Mouse (Mus musculus): ENCODE results near the gene Tbrg1. TPM values are rescaled to one million over a fixed set of nuclear protein-coding genes. Genes with fewer than 3 reads are reported as not detected.

Tbrg1 gene
- polyA plus RNA-seq, 1 experiment from 2014 or later, result 182 TPM

DNA sequence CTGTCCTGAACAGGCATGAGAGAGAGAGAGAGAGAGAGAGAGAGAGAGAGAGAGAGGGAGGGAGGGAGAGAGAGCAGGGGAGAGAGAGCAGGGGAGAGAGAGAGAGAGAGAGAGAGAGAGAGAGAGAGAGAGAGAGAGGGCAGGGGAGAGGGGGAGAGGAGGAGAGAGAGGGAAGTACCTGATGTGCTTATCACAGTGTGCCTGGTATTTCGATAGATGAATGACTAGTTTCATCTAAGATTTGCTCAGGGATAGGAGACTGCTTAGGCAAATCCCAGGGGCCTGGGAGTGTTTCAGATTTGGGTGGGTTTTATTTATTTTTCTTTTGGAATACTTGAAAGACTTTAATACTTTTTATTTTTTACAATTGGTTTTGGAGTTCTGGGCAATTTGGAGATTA lies 6.1 kb upstream of the Tbrg1 start:
- Histone ChIP-seq H3K9ac (no peak overlapping the region), H3K4me3 (no peak overlapping the region), H3K4me1 (peaks cover 6% of the 10 kb centered on the region; the same call in 1 of the 2 replicates), H3K9me3 (no peaks in the 10 kb centered on the region), H3K36me3 (no peaks in the 10 kb centered on the region), H3K27ac (no peak overlapping the region), H3K27me3 (no peaks in the 10 kb centered on the region), H3K4me2 (no peak overlapping the region)
- ATAC-seq (ENCODE audit: insufficient number of reproducible peaks, insufficient read depth, low FRiP score, low TSS enrichment, low read depth), result no peak
- 69% methylated on average over 1 of the region's 1 CpGs for WGBS

DNA sequence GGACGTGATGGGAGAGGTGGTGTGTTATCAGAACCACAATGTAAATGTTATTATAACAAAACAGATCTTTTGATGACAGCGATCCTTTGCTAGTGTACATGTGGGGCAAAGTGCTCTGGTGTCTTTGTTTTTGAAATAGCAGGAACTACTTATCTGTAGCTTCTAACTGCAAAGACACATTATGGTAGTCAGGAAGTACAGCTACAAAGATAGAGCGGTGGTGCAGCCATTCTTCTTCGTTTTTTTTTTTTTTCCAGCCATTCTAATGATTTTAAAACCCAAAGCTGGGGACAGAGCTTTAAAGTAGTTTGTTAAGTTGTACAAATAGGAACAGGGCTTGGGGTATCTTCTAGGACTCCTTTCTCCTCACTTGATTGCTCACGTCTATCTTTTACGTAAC lies 2.3 kb upstream of the Tbrg1 start:
- Histone ChIP-seq H3K9me3 (no peaks in the 10 kb centered on the region), H3K36me3 (peaks cover 2% of the 10 kb centered on the region), H3K27ac (no peak overlapping the region), H3K4me3 (no peak overlapping the region), H3K27me3 (no peaks in the 10 kb centered on the region), H3K4me1 (peaks cover 8% of the 10 kb centered on the region; the same call in 1 of the 2 replicates), H3K4me2 (no peak overlapping the region), H3K9ac (no peak overlapping the region)
- no peak for ATAC-seq (ENCODE audit: insufficient number of reproducible peaks, insufficient read depth, low FRiP score, low TSS enrichment, low read depth)
- 84% methylated on average over 6 of the region's 6 CpGs for WGBS

DNA sequence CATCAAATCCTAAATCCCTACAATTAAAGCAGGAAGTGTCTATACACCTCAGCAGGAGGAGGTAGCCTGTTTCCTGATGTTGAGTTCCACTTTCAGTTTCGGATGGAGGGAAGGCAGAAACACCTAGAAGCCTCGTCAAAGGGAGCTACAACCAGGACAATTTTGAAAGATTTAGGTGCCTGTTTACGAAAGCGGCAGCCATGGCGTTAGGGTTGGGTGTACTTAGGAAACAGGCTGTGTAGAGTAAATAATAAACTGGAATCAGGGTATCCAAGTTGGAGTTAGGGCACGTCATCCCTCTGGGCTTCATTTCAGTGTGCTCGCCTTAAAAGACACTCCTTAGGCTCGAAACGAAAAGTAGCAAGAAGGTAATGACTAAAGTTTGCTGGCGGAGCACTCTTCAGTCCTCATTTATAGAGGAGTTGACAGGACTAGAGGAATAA lies 652 bp downstream of the Tbrg1 start:
- H3K9ac ChIP-seq, result peak overlapping the region; percentile 87
- H3K4me1 ChIP-seq, result peaks cover 5% of the 10 kb centered on the region; the same call in 1 of the 2 replicates
- WGBS, result 1% methylated on average over 10 of the region's 10 CpGs
- H3K27ac ChIP-seq, result peak overlapping the region; percentile 93
- H3K4me3 ChIP-seq, result peak overlapping the region; percentile 75
- H3K27me3 ChIP-seq, result no peaks in the 10 kb centered on the region
- no peaks in the 10 kb centered on the region for H3K9me3 ChIP-seq
- H3K36me3 ChIP-seq, result peaks cover 29% of the 10 kb centered on the region
- H3K4me2 ChIP-seq, result peak overlapping the region; percentile 76
- no peak for ATAC-seq (ENCODE audit: insufficient number of reproducible peaks, insufficient read depth, low FRiP score, low TSS enrichment, low read depth)

DNA sequence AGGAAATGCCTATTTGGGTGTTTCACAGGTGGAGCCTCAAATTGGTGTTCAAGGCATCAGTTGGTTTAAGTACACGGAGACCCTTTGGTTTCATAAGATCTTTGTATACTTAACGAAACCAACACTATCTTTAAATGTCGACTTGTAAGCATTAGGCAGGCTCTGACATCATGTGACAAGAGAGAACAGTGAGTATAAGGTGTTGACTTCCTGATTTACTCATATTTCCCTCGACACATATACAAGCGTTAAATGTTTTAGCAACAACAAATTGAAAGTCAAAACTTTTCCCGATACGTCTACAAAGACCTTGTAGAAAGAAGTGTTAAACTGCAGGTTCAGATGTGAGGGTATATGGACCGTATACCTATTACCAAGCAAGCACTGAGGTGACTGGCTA lies 1.2 kb downstream of the Tbrg1 start:
- Histone ChIP-seq H3K27ac (no peak overlapping the region; the same call in 1 of the 2 replicates), H3K9ac (peak overlapping the region; percentile 87), H3K4me1 (peaks cover 5% of the 10 kb centered on the region; the same call in 1 of the 2 replicates), H3K27me3 (no peaks in the 10 kb centered on the region), H3K9me3 (no peaks in the 10 kb centered on the region), H3K4me2 (peak overlapping the region; percentile 76), H3K36me3 (peaks cover 34% of the 10 kb centered on the region), H3K4me3 (peak overlapping the region; percentile 75)
- ATAC-seq (ENCODE audit: insufficient number of reproducible peaks, insufficient read depth, low FRiP score, low TSS enrichment, low read depth), result no peak
- WGBS, result 67% methylated on average over 8 of the region's 8 CpGs

DNA sequence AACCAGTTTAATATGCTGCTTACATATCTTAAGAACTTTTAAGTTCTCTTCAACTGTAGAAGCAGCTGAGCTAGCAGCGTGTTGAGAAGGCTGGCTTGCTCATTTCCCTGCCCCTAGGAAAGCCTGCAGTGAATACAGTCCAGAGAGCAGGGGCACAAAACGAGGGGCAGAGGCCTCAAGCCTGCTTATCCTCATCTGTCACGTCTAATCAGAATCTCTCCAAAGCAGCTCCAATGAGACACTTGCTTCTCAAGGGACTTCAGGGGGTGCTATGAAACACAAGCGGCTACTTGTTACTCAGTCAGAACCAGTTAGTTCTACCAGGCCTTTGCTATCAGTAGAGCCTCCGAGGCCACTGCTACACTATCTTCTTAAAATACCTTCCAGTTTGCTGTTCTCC lies 3.3 kb downstream of the Tbrg1 start:
- ATAC-seq (ENCODE audit: insufficient number of reproducible peaks, insufficient read depth, low FRiP score, low TSS enrichment, low read depth), result no peak
- no peak overlapping the region for H3K9ac ChIP-seq
- H3K27ac ChIP-seq, result no peak overlapping the region
- H3K9me3 ChIP-seq, result no peaks in the 10 kb centered on the region
- peaks cover 5% of the 10 kb centered on the region; the same call in 1 of the 2 replicates for H3K4me1 ChIP-seq
- H3K4me3 ChIP-seq, result no peak overlapping the region
- peaks cover 55% of the 10 kb centered on the region for H3K36me3 ChIP-seq
- H3K4me2 ChIP-seq, result no peak overlapping the region
- H3K27me3 ChIP-seq, result no peaks in the 10 kb centered on the region
- WGBS, result 77% methylated on average over 5 of the region's 5 CpGs

DNA sequence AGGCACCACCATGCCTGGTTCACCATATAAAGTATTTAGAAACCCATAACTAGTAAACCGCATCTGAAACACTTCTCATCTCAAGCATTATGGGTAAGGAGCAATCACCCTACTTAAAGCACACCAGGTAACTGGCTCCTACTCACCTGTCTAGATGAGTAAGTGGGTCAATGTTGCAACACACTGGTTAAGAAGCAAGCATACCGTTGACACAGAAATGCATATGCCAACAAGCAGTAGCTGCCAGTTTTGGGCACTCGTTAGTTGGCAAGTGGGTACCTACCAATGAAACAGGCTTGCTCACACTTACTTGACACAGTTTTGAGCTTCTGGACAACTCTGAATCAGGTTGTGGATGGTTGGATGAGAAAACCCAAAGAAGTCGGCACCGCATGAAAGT lies 6.5 kb downstream of the Tbrg1 start:
- H3K4me1 ChIP-seq, result no peaks in the 10 kb centered on the region
- no peak overlapping the region for H3K9ac ChIP-seq
- no peak for ATAC-seq (ENCODE audit: insufficient number of reproducible peaks, insufficient read depth, low FRiP score, low TSS enrichment, low read depth)
- H3K27me3 ChIP-seq, result no peaks in the 10 kb centered on the region
- peaks cover 80% of the 10 kb centered on the region for H3K36me3 ChIP-seq
- H3K4me2 ChIP-seq, result no peak overlapping the region
- no peaks in the 10 kb centered on the region for H3K9me3 ChIP-seq
- H3K4me3 ChIP-seq, result no peak overlapping the region
- WGBS, result 97% methylated on average over 5 of the region's 5 CpGs
- H3K27ac ChIP-seq, result no peak overlapping the region

DNA sequence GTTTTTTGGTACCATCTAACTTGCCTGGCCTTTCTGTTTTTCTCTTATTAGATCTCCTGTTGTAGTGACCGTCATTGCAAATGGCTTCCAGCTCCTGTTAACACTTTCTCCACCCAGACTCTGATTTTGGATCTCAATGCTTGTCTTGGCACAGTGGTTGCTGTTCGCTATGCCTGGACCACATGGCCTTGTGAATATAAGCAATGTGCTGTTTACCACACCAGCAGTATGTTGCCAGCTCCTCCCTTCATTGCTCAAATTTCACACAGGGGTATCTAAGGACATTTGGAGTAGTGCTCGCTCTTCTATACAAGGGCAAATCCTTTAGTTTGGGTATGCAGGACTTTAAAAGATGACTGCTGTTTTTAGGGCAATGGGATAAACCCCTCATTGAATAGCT lies 10.9 kb downstream of the Tbrg1 start:
- ATAC-seq (ENCODE audit: insufficient number of reproducible peaks, insufficient read depth, low FRiP score, low TSS enrichment, low read depth), result no peak
- Histone ChIP-seq H3K27ac (no peak overlapping the region), H3K4me3 (no peak overlapping the region), H3K4me1 (no peaks in the 10 kb centered on the region), H3K9me3 (no peaks in the 10 kb centered on the region), H3K36me3 (peaks cover 49% of the 10 kb centered on the region), H3K9ac (no peak overlapping the region), H3K27me3 (no peaks in the 10 kb centered on the region), H3K4me2 (no peak overlapping the region)
- WGBS, result 81% methylated on average over 3 of the region's 3 CpGs

DNA sequence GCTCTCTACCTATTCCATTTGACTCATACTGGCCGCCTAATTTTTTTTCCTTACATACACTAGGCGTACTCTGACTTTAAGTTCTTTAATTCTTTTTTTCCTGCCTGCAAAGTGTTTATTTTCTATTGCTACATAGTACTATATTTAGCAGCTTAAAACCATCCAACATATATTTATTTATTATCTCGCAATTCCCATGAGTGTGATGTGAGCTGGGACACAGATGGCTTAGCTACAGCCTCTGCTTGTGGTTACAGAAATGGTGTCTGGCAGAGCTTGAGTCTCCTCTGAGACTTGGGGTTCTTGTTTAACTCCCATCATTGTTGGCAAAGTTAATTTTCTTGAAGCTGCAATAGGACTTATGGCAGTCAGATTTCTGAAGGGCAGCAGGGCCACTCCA lies 18.4 kb downstream of the Tbrg1 start:
- Histone ChIP-seq H3K4me1 (no peaks in the 10 kb centered on the region), H3K27me3 (no peaks in the 10 kb centered on the region), H3K4me3 (no peak overlapping the region), H3K4me2 (no peak overlapping the region), H3K27ac (no peak overlapping the region), H3K9ac (no peak overlapping the region), H3K36me3 (no peaks in the 10 kb centered on the region), H3K9me3 (no peaks in the 10 kb centered on the region)
- 81% methylated on average over 3 of the region's 3 CpGs for WGBS
- no peak for ATAC-seq (ENCODE audit: insufficient number of reproducible peaks, insufficient read depth, low FRiP score, low TSS enrichment, low read depth)

DNA sequence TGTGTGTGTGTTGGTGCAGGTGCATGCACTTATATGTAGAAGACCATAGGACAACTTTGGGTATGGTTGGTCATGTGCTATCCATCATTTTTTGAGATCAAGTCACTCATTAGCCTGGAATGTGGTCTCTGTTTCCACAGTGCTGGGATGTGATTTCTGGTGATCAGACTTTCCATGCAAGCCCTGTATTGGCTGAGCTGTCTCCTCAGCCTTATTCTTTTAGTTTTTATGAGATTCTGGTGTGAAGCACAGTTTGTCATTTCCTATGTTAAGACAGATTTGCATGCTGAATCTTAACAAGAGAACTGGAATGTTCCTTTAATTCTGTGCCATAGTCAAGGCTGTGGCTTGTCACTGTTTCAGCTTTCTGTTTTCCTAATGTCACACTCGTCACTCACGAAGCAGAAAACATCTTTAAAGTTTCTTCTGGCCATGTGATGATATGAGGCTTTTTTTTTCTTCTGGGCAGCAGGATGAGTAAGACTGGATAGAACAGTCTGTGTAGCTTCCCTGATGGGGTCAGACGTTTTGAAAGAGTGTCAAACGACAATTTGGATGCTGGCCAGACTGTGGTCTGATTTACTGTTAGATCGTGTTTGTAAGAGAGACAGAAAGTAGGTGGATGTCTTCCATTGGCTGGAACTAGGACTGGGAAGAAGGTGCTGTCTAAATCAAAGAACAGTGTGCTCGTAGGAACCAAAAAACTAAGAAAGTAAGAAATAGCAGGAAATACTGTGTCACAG lies 20.1 kb downstream of the Tbrg1 start:
- Histone ChIP-seq H3K4me3 (no peak overlapping the region), H3K9me3 (no peaks in the 10 kb centered on the region), H3K9ac (no peak overlapping the region), H3K27ac (no peak overlapping the region), H3K36me3 (no peaks in the 10 kb centered on the region), H3K27me3 (no peaks in the 10 kb centered on the region), H3K4me1 (no peaks in the 10 kb centered on the region), H3K4me2 (no peak overlapping the region)
- ATAC-seq (ENCODE audit: insufficient number of reproducible peaks, insufficient read depth, low FRiP score, low TSS enrichment, low read depth), result no peak
- WGBS, result 45% methylated on average over 6 of the region's 6 CpGs

DNA sequence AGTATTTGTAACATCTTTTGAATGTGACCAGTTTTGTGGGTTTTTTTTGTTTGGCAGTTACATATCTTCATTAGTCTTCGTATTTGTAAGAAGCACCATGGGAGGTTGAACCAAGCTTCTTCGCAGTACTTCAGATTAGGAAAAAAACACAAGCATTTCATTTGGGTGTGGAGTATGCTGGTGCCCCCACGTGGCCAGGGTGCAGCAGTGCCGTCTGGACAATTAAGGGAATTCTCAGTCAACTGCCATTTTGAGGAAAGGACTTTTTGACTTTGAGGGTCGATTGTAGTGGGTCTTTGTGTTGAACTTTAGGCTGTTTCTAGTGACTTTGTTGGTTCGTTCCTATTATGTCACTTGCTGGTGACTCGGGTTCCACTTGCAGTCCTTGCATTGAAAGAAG lies 20.8 kb downstream of the Tbrg1 start:
- Histone ChIP-seq H3K36me3 (no peaks in the 10 kb centered on the region), H3K27ac (no peak overlapping the region), H3K27me3 (no peaks in the 10 kb centered on the region), H3K9ac (no peak overlapping the region), H3K4me2 (no peak overlapping the region), H3K4me1 (no peaks in the 10 kb centered on the region), H3K4me3 (no peak overlapping the region), H3K9me3 (no peaks in the 10 kb centered on the region)
- WGBS, result 19% methylated on average over 7 of the region's 7 CpGs
- no peak for ATAC-seq (ENCODE audit: insufficient number of reproducible peaks, insufficient read depth, low FRiP score, low TSS enrichment, low read depth)

DNA sequence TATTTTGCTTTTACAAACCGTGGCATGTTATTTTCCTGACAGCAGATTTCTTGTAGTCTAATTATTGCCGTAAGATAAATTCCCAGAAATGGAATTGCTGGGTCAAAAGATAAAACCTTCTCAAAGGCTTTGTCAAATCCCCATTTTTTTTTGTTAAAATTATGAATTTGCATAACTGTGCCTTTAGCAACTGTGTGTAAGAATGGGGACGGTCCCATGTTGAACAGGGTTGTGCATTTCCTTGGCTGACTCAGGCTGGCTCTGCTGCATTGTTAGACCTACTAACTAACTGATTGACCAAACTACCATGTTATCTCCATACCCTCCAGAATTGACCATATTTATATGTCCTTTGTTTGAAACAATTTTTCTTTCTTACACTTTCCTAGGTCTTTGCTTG lies 22.8 kb downstream of the Tbrg1 start:
- H3K4me3 ChIP-seq, result no peak overlapping the region
- no peaks in the 10 kb centered on the region for H3K4me1 ChIP-seq
- ATAC-seq (ENCODE audit: insufficient number of reproducible peaks, insufficient read depth, low FRiP score, low TSS enrichment, low read depth), result no peak
- no peak overlapping the region for H3K4me2 ChIP-seq
- WGBS, result 87% methylated on average over 3 of the region's 3 CpGs
- no peaks in the 10 kb centered on the region for H3K36me3 ChIP-seq
- no peak overlapping the region for H3K9ac ChIP-seq
- H3K27me3 ChIP-seq, result no peaks in the 10 kb centered on the region
- H3K27ac ChIP-seq, result no peak overlapping the region
- no peaks in the 10 kb centered on the region for H3K9me3 ChIP-seq

DNA sequence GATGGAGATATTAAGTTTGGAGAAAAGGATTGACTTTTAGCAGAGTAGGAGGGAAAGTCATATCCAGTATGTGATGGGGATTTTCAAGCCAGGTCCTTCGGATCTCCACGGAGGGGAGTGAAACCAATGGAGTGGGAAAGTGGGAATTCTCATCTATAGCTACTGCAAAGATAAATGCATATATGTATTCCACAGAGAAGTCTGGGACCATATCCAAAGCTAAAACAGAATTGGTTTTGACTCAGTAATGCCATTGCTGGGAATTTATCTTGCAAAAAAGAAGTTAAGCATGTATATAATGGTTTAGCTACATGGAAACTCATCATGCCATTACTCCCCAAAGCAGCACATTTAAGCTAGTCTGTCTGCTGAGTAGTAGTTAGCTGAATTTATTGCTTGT lies 24.8 kb downstream of the Tbrg1 start:
- no peaks in the 10 kb centered on the region for H3K27me3 ChIP-seq
- no peak overlapping the region for H3K9ac ChIP-seq
- no peak overlapping the region for H3K4me2 ChIP-seq
- no peak for ATAC-seq (ENCODE audit: insufficient number of reproducible peaks, insufficient read depth, low FRiP score, low TSS enrichment, low read depth)
- WGBS, result 84% methylated on average over 2 of the region's 2 CpGs
- no peaks in the 10 kb centered on the region for H3K4me1 ChIP-seq
- no peak overlapping the region for H3K4me3 ChIP-seq
- H3K36me3 ChIP-seq, result no peaks in the 10 kb centered on the region
- H3K9me3 ChIP-seq, result no peaks in the 10 kb centered on the region
- no peak overlapping the region for H3K27ac ChIP-seq
